Mouse (Mus musculus): Measurements from ENCODE around the gene Rxfp1.

DNA sequence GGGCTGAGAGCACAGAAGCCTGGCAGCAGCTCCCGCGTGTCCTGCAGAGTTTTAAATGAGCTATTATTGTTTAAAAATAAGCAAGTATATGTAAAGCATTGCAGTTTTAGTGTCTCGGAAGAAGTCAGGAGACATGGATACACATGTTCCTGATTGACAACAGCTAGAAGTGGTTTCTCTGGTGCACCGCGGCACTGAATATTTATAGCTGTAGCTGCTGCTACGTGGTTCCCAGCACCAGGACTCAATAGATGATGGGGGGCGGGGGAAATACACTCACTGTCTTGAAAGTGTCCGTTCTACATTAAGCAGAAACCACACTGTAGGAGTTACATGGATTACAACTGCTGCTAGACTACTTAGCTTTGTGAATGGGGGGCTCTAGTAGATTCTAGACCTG, 54.2 kb downstream of the Rxfp1 start:
- TF ChIP-seq POLR2A (IDR thresholded peaks at IDR 0.05; ENCODE audit: insufficient read depth, low read depth, low read length) (no peak), CTCF (IDR thresholded peaks at IDR 0.05) (no peak)

All from heart, adult 2 months (tissue).